Mouse (Mus musculus) embryonic stem cell, embryonic (primary cell): ENCODE results near the gene Mbd5.
"Not testable (repeated sequence)": the region's sequence is repeated elsewhere in the genome, so short reads cannot be mapped to it uniquely, and the experiment has no call there.

Experiments
- CTCF ChIA-PET, 4 experiments: fragments of 300-600 bp in 2 of 4; fragments of 350-600 bp in 2 of 4; sonication (Branson Sonifier 250); formaldehyde crosslinking; loops; one replicate each; lab custom pipeline; 2022; ENCODE audit warnings: inconsistent platforms in 2 of 4; lab: Charles Lee
- POLR2A ChIA-PET, 4 experiments: fragments of 300-600 bp in 2 of 4; fragments of 350-600 bp in 2 of 4; sonication (Branson Sonifier 250); formaldehyde crosslinking; loops; one replicate each; lab custom pipeline; 2022; ENCODE audit warnings: antibody characterized with exemption in 4 of 4, inconsistent platforms in 1 of 4; lab: Charles Lee

Mbd5 gene

DNA sequence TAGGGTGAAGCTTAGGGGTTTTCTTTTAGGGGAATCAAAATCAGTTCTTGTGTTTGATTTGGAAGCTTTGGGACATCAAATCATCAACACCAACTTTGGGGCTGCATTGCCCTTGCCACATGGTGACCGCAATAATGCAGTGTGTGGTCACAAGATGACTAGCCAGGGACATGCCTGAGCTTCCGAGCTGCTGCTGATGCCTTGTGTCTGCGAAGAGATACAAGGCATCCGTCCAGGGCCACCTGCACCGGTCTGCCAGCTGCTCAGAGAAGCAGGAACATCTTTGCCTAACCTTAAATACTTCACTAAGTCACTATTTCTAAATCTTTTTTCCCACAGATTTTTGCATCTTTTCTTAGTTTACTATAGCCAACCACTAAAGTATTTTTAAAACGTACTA is 170.6 kb downstream of the Mbd5 start:
- POLR2A ChIA-PET: no interaction called here
- CTCF ChIA-PET: no interaction called here

DNA sequence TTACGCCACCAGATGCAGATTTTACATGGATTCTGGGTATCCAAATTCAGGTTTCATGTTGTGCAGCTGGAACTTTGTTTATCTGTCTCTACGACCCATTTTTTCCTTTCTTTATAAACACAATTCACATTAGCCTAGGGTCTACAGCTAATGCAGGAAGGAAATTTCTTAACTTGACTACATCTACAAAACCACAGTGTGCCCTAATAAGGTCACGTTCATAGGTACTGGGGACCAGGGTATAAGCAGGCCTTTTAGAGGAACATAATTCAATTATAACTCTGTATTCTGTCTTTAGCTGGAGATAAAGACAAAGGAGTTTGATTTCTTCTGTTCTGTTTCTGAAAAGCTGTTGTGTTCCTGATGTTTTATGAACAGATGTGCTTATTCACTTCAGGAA is 172.3 kb downstream of the Mbd5 start:
- POLR2A ChIA-PET: interaction anchor here in 1 of 4 experiments (0.6 kb wide), 1 partner anchor 25 kb away, joined by 3 read pairs; no protein-coding TSS in a partner anchor
- CTCF ChIA-PET: no interaction called here

DNA sequence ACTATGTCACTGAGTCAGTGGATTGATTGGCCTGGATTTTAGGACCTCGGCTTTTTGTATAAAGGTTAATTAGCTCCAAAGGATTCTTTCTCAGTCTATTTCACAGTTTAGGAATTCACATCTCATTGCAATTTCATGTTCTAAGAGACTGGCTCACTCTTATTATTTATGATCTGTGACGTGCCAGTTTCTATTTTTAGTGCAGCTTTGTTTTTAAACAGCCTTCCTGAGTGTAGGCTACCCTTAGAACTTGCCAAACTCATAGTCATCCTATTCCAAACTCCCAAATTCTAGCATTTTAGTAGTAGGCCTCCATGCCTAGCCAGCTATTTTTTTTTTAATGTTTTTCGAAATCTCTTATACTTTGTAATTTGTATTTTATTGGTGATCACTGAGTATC is 192.9 kb downstream of the Mbd5 start:
- ChIA-PET CTCF (no interaction called here), POLR2A (no interaction called here)

DNA sequence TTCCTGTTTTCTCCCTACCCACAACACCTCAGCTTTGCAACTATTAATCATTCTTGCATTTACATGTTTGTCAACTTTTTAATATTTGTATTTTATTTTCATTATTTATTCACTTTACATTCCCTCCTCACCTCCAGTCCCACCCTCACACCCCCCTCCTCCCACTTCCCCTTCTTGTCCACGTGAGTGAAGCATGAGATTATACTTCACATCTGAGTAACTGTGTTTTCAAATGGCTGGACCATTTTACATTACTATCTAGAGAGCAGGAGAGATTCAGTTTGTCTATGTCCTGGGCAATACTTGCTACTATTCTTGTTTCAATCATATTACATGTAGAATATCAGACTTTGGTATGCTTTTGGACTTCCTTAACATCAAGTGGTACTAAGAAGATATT is 204.3 kb downstream of the Mbd5 start:
- ChIA-PET POLR2A (no interaction called here), CTCF (no interaction called here)

DNA sequence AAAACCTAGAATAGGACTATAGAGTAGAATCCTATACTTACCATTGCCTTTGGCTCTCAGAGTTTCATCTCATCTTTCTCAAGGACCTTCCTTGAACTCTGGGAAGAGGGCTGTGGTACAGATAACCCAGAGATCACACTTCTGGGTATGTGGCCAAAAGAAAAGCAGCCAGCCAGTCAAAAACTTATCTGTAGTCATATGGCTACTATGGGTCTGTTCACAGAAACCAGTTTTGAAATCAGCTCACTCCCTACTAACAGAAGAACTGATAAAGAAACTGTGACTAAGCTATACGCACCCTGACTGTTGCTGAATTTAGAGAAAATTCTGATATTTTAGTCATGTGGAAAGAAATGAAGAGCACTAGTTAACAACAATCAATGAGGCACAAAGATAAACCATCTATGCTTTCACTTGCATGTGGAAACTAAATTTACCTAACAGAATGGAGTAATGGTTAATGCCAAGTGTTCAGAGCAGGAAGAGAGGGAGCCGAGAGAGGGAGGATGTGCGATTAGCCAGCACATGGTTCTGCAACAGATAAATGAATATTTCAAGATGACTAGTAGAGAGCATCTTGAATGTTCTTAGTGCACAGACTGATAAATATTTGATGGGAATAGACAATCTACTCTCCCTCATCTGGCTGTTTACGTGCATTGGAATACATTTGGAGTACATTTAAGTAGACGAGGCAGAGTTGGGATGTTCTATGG is 211.1 kb downstream of the Mbd5 start:
- POLR2A ChIA-PET: interaction anchor here in 1 of 4 experiments (0.7 kb wide), 1 partner anchor 18 kb away, joined by 3 read pairs; no protein-coding TSS in a partner anchor
- CTCF ChIA-PET: no interaction called here

DNA sequence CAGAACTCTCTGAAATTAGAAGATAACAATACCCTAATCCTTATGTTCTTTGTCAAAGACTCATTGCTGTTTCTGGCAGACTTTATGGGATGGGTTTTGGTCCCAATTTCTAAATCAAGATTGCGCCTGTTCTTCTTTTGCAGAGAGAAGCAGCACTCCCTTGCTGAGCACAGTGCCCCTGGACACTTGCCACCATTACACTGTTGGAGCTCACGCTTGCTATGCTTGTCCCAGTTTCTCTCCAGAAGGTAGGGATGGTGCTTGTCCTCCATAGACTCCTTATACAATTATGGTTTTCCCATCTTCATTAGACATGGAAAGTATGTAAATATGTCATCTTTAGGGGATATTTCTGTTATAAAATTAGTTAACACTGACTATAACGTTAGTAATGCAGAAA is 220.5 kb downstream of the Mbd5 start:
- ChIA-PET CTCF (no interaction called here), POLR2A (interaction anchor here in 1 of 4 experiments (0.5 kb wide), 1 partner anchor 14 kb away, joined by 5 read pairs; no protein-coding TSS in a partner anchor)

DNA sequence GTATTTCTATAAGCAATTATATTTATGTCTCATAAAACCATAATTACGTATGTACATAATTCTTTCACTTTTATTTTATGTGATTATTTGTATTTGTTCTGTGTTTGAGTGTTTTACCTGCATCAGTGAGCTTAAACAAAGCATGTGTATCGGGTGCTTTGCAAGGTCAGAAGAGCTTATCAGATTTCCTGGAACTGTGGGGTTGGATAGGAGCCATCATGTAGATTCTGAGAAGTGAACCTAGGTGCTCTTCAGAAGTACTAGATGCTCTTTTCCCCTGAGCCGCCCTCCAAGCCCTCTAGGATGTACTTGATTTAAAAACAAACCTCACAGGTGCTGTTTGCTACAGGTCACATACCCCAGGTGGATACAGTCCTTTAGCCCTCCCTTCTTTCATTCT is 227.7 kb downstream of the Mbd5 start:
- ChIA-PET CTCF (interaction anchor here in 1 of 4 experiments (0.7 kb wide), 1 partner anchor 105 kb away, joined by 3 read pairs; no protein-coding TSS in a partner anchor), POLR2A (no interaction called here)

DNA sequence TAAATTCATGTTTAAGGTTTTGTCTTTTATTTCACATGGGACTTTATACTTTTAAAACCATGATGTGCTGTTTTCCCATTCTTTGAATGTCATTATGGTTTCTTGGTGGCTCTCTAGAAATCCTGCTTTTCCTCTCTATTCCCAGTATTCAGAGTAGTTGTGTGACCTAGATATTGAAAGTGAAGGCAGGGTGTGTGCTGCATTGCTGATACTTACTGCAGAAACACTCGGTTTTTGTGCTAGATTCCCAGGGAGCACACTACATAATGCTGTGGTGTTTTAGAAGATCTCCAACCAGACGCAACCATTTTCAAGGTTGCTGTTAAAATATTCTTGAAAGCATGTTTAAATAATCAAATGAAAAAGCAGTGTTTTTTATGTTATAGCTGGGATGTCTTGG is 241.7 kb downstream of the Mbd5 start:
- ChIA-PET POLR2A (no interaction called here), CTCF (no interaction called here)

DNA sequence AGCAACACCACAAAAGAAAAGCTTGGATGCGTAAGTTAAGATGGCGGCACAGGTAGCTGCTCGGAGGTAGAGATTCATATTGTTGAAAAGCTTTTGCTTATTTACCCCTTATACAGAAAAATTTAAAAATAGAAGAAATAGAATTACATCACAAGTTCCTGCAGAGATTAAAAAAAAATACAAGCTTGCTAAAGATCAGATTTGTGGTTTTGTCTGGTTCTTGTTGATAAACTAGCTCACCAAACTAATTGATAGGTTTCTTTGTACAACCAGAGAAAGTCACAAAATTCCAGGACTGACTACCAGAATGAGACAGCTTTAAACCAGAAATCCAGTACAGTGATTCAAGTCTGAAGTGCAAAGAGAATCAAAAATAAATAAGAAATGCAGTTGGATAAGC is 242.4 kb downstream of the Mbd5 start:
- CTCF ChIA-PET: interaction anchor here in 1 of 4 experiments (0.6 kb wide), 1 partner anchor 134 kb away, joined by 3 read pairs; no protein-coding TSS in a partner anchor
- POLR2A ChIA-PET: no interaction called here

DNA sequence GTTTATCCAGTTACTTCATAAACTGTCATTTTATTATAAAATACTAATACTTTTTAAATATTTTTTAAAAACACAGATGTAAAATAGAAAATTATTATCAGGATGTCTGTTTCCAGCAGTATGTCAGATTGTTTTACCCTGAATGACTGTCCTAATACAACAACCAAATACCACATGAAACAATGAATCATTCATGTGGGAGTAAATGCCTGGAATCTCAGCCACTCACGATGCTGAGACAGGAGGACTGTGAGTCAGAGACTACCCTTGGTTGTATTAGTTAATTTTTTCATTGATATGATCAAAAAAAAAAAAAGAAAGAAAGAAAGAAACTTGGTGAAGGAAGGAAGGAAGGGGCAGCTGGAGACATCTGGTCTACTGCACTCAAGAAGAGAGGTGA is 254.8 kb downstream of the Mbd5 start:
- ChIA-PET CTCF (no interaction called here), POLR2A (no interaction called here)

DNA sequence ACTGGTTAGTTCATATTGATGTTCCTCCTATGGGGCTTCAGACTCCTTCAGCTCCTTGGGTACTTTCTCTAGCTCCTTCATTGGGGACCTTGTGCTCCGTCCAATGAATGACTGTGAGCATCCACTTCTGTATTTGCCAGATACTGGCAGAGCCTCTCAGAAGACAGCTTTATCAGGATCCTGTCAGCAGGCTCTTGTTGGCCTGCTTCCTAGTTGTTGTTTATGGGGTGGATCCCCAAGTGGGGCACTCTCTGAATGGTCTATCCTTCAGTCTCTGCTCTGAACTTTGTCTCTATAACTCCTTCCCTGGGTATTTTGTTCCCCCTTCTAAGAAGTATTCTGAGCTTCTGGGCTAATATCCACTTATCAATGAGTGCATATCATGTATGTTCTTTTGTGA is 256.4 kb downstream of the Mbd5 start:
- POLR2A ChIA-PET, CTCF ChIA-PET: not testable (repeated sequence)

DNA sequence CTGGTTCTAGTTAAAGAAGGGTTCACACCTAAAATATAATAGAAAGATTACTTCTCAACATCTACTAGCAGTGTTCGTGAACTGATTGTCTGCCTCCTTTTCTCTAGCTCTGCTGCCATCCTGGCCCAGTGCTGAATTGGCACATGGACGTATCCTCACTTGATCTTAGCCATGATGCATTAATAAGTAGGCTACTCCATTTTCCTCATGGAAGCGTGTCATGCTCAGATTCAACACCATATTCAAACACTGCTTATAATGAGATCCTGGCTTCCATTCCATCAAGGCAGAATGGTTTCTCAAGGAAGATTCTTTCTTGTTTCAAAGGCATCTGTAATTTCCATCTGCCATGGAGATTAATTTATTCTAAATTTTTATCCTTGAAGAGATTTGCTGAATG is 260.0 kb downstream of the Mbd5 start:
- ChIA-PET CTCF (no interaction called here), POLR2A (no interaction called here)

DNA sequence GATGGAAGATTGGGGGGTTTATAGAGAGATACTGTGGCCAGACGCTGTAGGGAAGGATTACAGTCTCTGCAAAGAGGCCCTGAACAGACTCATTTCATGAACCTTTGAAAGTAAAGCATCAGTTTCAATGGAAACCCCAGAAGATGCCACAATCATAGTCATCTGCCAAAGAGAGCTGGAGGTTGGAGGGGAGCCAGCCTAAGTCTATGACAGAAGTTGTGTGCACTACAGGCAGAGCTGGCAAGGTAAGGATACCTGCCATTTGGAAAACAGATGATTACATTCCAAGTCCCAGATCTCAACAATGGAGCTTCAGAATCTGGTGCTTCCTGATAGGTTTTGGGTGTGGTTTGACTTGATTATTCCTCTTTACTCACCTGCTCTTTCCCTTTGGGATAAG is 261.1 kb downstream of the Mbd5 start:
- ChIA-PET CTCF (no interaction called here), POLR2A (no interaction called here)

DNA sequence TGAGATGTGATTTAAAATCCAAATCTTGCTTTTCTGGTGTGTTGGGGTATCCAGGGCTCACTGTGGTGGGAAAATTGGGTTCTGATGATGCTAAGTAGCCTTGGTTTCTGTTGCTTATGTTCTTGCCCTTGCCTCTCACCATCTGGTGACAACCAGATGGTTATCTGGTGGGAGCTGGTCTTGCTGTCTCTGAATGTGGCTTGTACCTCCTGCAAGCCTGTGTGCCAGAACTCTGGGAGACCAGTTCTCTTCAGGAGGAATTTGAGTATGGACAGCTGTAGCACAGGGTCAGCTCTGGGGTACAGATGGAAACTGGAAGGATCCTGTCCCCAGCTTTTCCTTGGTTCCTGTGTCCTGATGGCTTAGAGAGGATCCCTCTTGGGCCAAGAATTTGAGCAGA is 280.4 kb downstream of the Mbd5 start:
- ChIA-PET POLR2A (no interaction called here), CTCF (no interaction called here)

DNA sequence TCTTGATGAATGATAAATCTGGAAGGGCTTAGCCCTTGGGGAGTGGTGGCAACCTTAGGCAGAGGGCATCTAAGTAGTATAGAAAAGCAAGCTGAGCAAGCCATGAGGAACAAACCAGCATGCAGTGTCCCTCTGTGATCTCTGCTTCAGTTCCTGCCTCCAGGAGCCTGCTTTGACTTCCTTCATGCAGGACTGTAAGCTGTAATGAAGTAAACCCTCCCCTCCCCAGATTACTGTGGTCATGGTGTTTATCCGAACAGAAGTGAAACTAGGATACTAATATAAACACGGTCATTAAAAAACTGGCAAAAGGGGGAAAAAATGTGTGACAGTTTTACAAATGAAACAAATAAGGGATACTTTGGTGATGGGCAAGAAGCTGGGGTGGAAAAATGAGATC is 284.8 kb downstream of the Mbd5 start:
- CTCF ChIA-PET: interaction anchor here in 1 of 4 experiments (0.5 kb wide), 1 partner anchor 1478 kb away, joined by 6 read pairs; no protein-coding TSS in a partner anchor
- POLR2A ChIA-PET: interaction anchor here in 2 of 4 experiments (0.6 to 0.7 kb wide), 2 partner anchors 28 to 484 kb away, joined by 4 to 8 read pairs; no protein-coding TSS in a partner anchor

DNA sequence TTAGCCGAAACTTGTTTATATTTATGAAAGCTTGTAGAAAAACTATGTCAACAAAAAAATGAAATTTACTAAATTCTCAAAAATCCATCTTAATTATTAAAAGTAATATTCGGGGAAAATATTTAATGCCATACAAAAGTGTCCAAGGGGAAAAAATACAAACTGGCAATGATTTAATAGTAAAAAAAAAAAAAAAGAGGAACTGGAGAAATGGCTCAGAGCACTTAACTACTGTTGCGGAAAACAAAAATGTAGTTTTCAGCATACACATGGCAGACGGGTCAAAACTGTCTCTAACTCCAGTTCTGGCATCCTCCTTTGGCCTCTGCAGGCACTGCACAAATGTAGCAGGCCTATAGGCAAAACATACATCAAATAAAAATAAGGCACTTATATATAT is 292.4 kb downstream of the Mbd5 start:
- CTCF ChIA-PET: no interaction called here
- POLR2A ChIA-PET: no interaction called here

DNA sequence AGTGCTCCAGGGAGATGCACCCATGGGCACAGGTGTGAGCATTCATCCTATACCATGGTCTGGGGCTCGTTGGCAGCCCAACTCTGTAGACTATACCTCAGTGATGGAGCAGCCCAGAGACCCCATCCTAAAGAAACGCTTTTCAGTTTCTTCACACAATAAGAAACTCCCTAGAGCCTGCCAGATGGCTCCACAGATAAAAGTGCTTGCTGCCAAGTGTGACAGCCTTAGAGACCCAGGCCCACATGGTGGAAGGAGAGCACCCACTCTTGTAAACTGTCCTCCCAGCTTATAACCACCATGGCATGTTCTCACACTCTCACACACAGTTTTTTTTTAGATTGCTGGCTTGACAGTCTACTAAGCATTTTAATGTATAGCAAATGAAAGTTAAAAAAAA is 314.8 kb downstream of the Mbd5 start:
- ChIA-PET CTCF (no interaction called here), POLR2A (interaction anchor here in 1 of 4 experiments (0.7 kb wide), 1 partner anchor 13 kb away, joined by 3 read pairs; no protein-coding TSS in a partner anchor)

DNA sequence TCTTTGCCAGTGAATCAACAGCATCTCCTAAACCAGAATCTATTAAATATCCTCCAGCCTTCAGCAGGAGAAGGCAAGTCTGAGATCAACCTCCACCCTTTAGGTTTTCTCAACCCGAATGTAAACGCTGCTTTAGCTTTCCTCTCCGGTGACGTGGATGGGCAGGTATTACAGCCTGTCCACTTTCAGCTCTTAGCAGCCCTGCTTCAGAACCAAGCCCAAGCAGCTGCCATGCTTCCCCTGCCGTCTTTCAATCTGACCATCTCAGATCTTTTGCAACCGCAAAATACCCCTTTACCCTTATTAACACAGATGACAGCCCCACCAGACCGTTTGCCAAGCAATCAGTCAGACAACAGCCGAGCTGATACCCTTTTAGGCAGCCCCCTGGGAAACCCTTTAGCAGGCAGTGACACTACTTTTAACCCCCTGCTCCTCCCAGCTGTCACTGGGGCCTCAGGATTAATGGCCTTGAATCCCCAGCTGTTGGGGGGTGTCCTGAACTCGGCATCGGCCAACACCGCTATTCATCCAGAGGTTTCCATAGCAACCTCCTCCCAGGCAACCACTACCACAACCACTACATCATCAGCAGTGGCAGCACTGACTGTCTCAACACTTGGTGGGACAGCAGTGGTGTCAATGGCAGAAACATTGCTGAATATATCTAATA is 323.1 kb downstream of the Mbd5 start:
- ChIA-PET POLR2A (interaction anchor here in 1 of 4 experiments (1.5 kb wide), 1 partner anchor 12 kb away, joined by 3 read pairs; no protein-coding TSS in a partner anchor), CTCF (no interaction called here)

DNA sequence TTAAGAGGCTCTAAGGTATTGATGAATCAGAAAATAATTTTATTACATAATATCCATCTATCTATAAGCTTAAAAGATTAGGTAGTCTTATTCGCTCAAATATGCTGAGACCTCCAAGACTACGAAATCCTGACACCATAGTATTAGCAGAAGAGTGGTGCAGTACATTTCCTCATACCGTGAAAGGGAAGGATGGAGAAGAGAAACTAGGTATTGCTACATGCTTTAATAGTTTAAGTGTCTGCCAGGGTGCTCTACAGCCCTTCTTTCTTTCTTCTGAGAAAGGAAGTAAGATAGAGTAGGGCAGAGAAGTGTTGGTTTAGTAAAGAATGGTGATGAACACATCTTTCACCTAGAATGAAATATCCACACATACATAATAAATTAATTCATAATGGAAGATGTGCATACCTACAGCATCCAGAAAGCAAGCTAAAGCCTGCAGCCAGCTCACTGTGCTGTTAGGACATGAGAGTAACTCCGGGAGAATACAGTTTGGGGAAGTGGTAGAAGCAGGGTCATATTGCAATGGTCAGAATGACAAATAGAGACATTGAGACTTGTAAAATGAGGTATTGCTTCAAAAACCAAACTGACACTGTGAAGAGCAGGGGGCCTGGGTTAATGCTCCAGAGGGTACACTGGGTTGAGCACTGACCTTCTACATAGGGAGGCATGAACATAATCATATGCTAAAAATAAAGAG is 326.9 kb downstream of the Mbd5 start:
- POLR2A ChIA-PET: interaction anchor here in 1 of 4 experiments (0.7 kb wide), 1 partner anchor 85 kb away, joined by 4 read pairs; no protein-coding TSS in a partner anchor
- CTCF ChIA-PET: interaction anchor here in 1 of 4 experiments (0.8 kb wide), 1 partner anchor 488 kb away, joined by 3 read pairs; no protein-coding TSS in a partner anchor
